Mouse (Mus musculus) MEL (cell line): ENCODE measurements around the gene Crx.

Experiments used
- CTCF ChIP-seq, 3 experiments: IDR thresholded peaks in 2 of 3; conservative IDR thresholded peaks in 1 of 3; 2 replicates each; pipeline ENCODE4 v1.5.1; 2011 to 2012; ENCODE audit warnings: low read length in 3 of 3, low read depth in 2 of 3, mild to moderate bottlenecking in 2 of 3, improper control_type of control experiment in 1 of 3, inconsistent platforms in 1 of 3, mixed read lengths in 1 of 3, moderate library complexity in 1 of 3; ENCODE audit not compliant: control insufficient read depth in 1 of 3, insufficient read depth in 1 of 3, poor library complexity in 1 of 3, severe bottlenecking in 1 of 3
- EP300 ChIP-seq, 2 experiments: IDR thresholded peaks; 2 replicates each; pipeline ENCODE4 v1.6.1; 2011; ENCODE audit warnings: improper control_type of control experiment in 2 of 2, low read length in 2 of 2, low read depth in 1 of 2, mild to moderate bottlenecking in 1 of 2
- GABPA ChIP-seq: IDR thresholded peaks from 2 replicates; pipeline ENCODE4 v1.6.1; 2012; ENCODE audit warnings: low read depth, mild to moderate bottlenecking, inconsistent platforms, low read length, improper control_type of control experiment, moderate library complexity
- GATA1 ChIP-seq: IDR thresholded peaks from 2 replicates; pipeline ENCODE4 v1.6.1; 2011; ENCODE audit warnings: low read depth, low read length, improper control_type of control experiment
- POLR2A ChIP-seq, 2 experiments: IDR thresholded peaks; 2 replicates each; pipeline ENCODE4 v1.6.1; 2011 to 2012; ENCODE audit warnings: low read length in 2 of 2, mild to moderate bottlenecking in 2 of 2, control low read depth in 1 of 2, improper control_type of control experiment in 1 of 2, low read depth in 1 of 2, moderate library complexity in 1 of 2; ENCODE audit not compliant: control insufficient read depth in 1 of 2, insufficient read depth in 1 of 2, poor library complexity in 1 of 2
- POLR2AphosphoS2 ChIP-seq: IDR thresholded peaks from 2 replicates; pipeline ENCODE4 v1.6.1; 2011; ENCODE audit warnings: low read length, improper control_type of control experiment
- RCOR1 ChIP-seq: IDR thresholded peaks from 2 replicates; pipeline ENCODE4 v1.6.1; 2012; ENCODE audit warnings: low read depth, mild to moderate bottlenecking, inconsistent platforms, low read length, improper control_type of control experiment
- USF1 ChIP-seq: IDR thresholded peaks from 2 replicates; pipeline ENCODE4 v1.6.1; 2014; ENCODE audit warnings: low read depth, mild to moderate bottlenecking, inconsistent platforms, low read length, improper control_type of control experiment, moderate library complexity
- ZC3H11A ChIP-seq: IDR thresholded peaks from 2 replicates; pipeline ENCODE4 v1.6.1; 2012; ENCODE audit warnings: low read depth, mild to moderate bottlenecking, inconsistent platforms, low read length, improper control_type of control experiment
- ZKSCAN1 ChIP-seq: IDR thresholded peaks from 2 replicates; pipeline ENCODE4 v1.6.1; 2012; ENCODE audit warnings: low read depth, mild to moderate bottlenecking, inconsistent platforms, low read length, improper control_type of control experiment, moderate library complexity

DNA sequence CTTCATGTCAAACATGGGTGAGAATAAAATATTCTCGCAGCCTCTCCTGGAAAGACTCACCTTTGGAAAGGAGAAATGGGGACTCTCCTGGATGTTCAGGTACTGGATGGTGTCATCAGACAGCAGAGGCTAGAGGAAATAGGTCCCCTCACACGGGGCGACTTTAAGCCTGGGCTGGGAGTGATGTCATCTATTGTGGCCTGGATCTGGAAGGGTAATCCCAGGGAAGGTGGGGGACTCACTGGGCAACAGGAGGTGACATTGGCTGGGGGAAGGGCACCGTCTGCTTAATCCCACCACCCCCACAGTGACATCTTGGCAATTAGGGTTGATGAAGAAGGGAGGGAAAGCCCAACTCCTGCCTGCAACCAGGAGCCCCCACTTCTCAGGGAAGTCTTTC, at the start of gene Crx:
- TF ChIP-seq USF1 (no peak), ZKSCAN1 (no peak), CTCF (IDR thresholded peaks at IDR 0.05 in 2 of 3, conservative IDR thresholded peaks at IDR 0.05 in 1 of 3; ENCODE audit: control insufficient read depth in 1 of 3, insufficient read depth in 1 of 3, low read depth in 2 of 3, low read length in 3 of 3, poor library complexity in 1 of 3, severe bottlenecking in 1 of 3) (no peak), EP300 (IDR thresholded peaks at IDR 0.05; ENCODE audit: low read depth in 1 of 2, low read length in 2 of 2) (no peak), GABPA (no peak), POLR2A (IDR thresholded peaks at IDR 0.05; ENCODE audit: control insufficient read depth in 1 of 2, insufficient read depth in 1 of 2, low read depth in 1 of 2, low read length in 2 of 2, poor library complexity in 1 of 2) (no peak), RCOR1 (no peak), ZC3H11A (no peak), POLR2AphosphoS2 (no peak), GATA1 (no peak)
